Mouse (Mus musculus): ENCODE data around the gene Amh.
A peak's percentile ranks its signal among the peaks of the same experiment; 100 is the strongest.
"Not testable (repeated sequence)": the region's sequence is repeated elsewhere in the genome, so short reads cannot be mapped to it uniquely, and the experiment has no call there.

The Amh gene

GRCm38 (mm10) chr10:80827870-80828420, 22.9 kb downstream of the Amh start:
- no peak for DNase-seq (ENCODE audit: low spot score in 2 of 2)

GRCm38 (mm10) chr10:80828587-80828986, 23.5 kb downstream of the Amh start:
- DNase-seq (ENCODE audit: low spot score in 2 of 2) = not testable (repeated sequence)

GRCm38 (mm10) chr10:80829359-80830278, 24.6 kb downstream of the Amh start:
- no peak for DNase-seq (ENCODE audit: low spot score in 2 of 2)

- no peak for DNase-seq (ENCODE audit: low spot score in 2 of 2)
Measured at GRCm38 (mm10) chr10:80831136-80831535, 26.1 kb downstream of the Amh start.

- DNase-seq (ENCODE audit: low spot score in 2 of 2) = no peak
Measured at GRCm38 (mm10) chr10:80832818-80833217, 27.8 kb downstream of the Amh start.

GRCm38 (mm10) chr10:80835617-80836016, 30.6 kb downstream of the Amh start:
- DNase-seq (ENCODE audit: low spot score in 2 of 2) = no peak

GRCm38 (mm10) chr10:80836949-80837379, 31.9 kb downstream of the Amh start:
- DNase-seq (ENCODE audit: low spot score in 2 of 2) = no peak

GRCm38 (mm10) chr10:80837827-80838226, 32.8 kb downstream of the Amh start:
- peak; percentile 64 to 66 for DNase-seq (ENCODE audit: low spot score in 2 of 2)

GRCm38 (mm10) chr10:80838346-80838912, 33.4 kb downstream of the Amh start:
- DNase-seq (ENCODE audit: low spot score in 2 of 2) = no peak

GRCm38 (mm10) chr10:80839848-80840247, 34.8 kb downstream of the Amh start:
- no peak for DNase-seq (ENCODE audit: low spot score in 2 of 2)

- no peak for DNase-seq (ENCODE audit: low spot score in 2 of 2)
Measured at GRCm38 (mm10) chr10:80841685-80842084, 36.6 kb downstream of the Amh start.

GRCm38 (mm10) chr10:80842334-80842733, 37.3 kb downstream of the Amh start:
- no peak for DNase-seq (ENCODE audit: low spot score in 2 of 2)

- no peak for DNase-seq (ENCODE audit: low spot score in 2 of 2)
Measured at GRCm38 (mm10) chr10:80843087-80843930, 38.3 kb downstream of the Amh start.

- DNase-seq (ENCODE audit: low spot score in 2 of 2) = no peak
Measured at GRCm38 (mm10) chr10:80843931-80844547, 39.0 kb downstream of the Amh start, which contains the start of gene Lingo3. Gene Lingo3 (minus strand): TSS chr10:80844039.

- DNase-seq (ENCODE audit: low spot score in 2 of 2) = no peak
Measured at GRCm38 (mm10) chr10:80845055-80845693, 40.1 kb downstream of the Amh start.

- DNase-seq (ENCODE audit: low spot score in 2 of 2) = no peak
Measured at GRCm38 (mm10) chr10:80845732-80846131, 40.7 kb downstream of the Amh start.

- DNase-seq (ENCODE audit: low spot score in 2 of 2) = no peak
Measured at GRCm38 (mm10) chr10:80848571-80848970, 43.5 kb downstream of the Amh start.

- peak; percentile 95 to 96 for DNase-seq (ENCODE audit: low spot score in 2 of 2)
Measured at GRCm38 (mm10) chr10:80854913-80855748, 50.1 kb downstream of the Amh start, which contains the start of the genes Lsm7 and Sppl2b. Gene Lsm7 (minus strand): TSS chr10:80855209. Gene Sppl2b (plus strand): TSS chr10:80855275.

- DNase-seq (ENCODE audit: low spot score in 2 of 2) = no peak
Measured at GRCm38 (mm10) chr10:80855749-80856073, 50.7 kb downstream of the Amh start.

GRCm38 (mm10) chr10:80856267-80856666, 51.2 kb downstream of the Amh start:
- DNase-seq (ENCODE audit: low spot score in 2 of 2) = peak in 1 of 2 experiments; percentile 43
